Mouse (Mus musculus) embryonic facial prominence, embryonic 14.5 days (tissue): ENCODE measurements around the gene Cmtm8. TPM values are rescaled to one million over a fixed set of nuclear protein-coding genes. Genes with fewer than 3 reads are reported as not detected.
A peak's percentile ranks its signal among the peaks of the same experiment; 100 is the strongest.

Source experiments
- ATAC-seq: fragments of 200-750 bp; cut with Nextera tagmentation; 2 replicates; pipeline ENCODE4 v1.8.0; 2017; ENCODE audit warnings: low read depth, moderate number of reproducible peaks, moderate TSS enrichment
- DNase-seq: peaks from one replicate; pipeline ENCODE4 v3.0.0-alpha.2; 2015; ENCODE audit warnings: low spot score
- H3K27ac ChIP-seq: fragments of 300-500 bp; sonication (generic); replicated peaks from 2 replicates; pipeline ENCODE4 v1.5.1; 2014; ENCODE audit warnings: low read depth, mild to moderate bottlenecking, low read length, moderate library complexity
- H3K27me3 ChIP-seq: fragments of 300-500 bp; sonication (generic); replicated peaks from 2 replicates; pipeline ENCODE4 v1.6.1; 2014; ENCODE audit warnings: low read length; ENCODE audit not compliant: control insufficient read depth, insufficient read depth
- H3K36me3 ChIP-seq: fragments of 300-500 bp; sonication (generic); 2 replicates; pipeline ENCODE4 v1.6.1; 2014; ENCODE audit warnings: low read length, mixed read lengths; ENCODE audit not compliant: control insufficient read depth, insufficient read depth
- H3K4me1 ChIP-seq: fragments of 300-500 bp; sonication (generic); 2 replicates; pipeline ENCODE4 v1.6.1; 2014; ENCODE audit warnings: antibody characterized with exemption, low read length; ENCODE audit not compliant: control insufficient read depth, insufficient read depth
- H3K4me2 ChIP-seq: fragments of 300-500 bp; sonication (generic); 2 replicates; pipeline ENCODE4 v1.6.1; 2014; ENCODE audit warnings: low read depth, mild to moderate bottlenecking, low read length, moderate library complexity, mixed read lengths
- H3K4me3 ChIP-seq: fragments of 300-500 bp; sonication (generic); 2 replicates; pipeline ENCODE4 v1.5.1; 2014; ENCODE audit warnings: low read depth, mild to moderate bottlenecking, low read length
- H3K9ac ChIP-seq: fragments of 300-500 bp; sonication (generic); 2 replicates; pipeline ENCODE4 v1.6.1; 2014; ENCODE audit warnings: low read depth, mild to moderate bottlenecking, low read length, moderate library complexity, mixed read lengths
- H3K9me3 ChIP-seq: fragments of 300-500 bp; sonication (generic); 2 replicates; pipeline ENCODE4 v1.6.1; 2016; ENCODE audit warnings: low read length; ENCODE audit not compliant: control insufficient read depth
- WGBS: fragments of 180-500 bp; shearing (Covaris S2); extraction: QIAGEN DNeasy Blood & Tissue Kit; methylation state at CpG from one replicate; pipeline ENCODE4 v1.1.7; 2014; 5-methylcytosine and 5-hydroxymethylcytosine counted together
- polyA plus RNA-seq: library from polyadenylated mRNA; unstranded; fragments of >200 nt; fragmentation: Nextera tagmentation; extraction: Ambion mirVana; gene quantifications from 2 replicates; pipeline ENCODE4 v1.2.1, GENCODE M21; 2014

Gene Cmtm8
- 16.9 and 18.6 TPM in 2 replicates for polyA plus RNA-seq

DNA sequence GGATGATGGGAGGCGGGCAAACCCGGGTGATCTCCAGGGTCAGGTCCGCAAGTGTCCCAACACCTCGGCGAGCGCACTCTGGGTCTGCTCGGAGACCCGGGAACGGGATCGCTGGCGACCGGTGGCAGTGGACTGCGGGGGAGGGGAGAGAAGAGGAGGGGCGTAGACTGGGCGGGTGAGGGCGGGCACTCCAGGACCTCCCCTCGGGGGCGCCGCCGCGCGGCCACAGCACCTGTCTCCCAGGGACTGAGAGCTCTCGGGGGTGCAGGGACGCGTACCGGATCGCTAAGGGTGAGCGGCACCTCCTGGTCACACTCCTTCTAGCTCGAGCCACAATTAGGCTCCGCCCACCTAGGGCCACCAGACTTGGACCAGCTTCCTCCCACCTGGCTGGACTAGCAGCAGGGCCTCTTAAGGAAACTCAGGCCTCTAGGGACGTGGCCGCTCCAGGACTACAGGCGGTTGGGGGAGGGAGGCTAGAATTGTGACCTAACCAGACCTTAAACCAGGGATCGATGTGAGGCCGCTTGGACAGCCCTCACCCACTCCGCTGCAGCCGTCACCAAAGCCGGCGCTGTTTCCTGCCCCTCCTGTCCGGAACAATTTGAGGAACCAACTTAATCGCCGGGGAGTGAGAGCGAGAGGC, at the start of gene Cmtm8:
Cmtm8 (minus strand) TSS at position 140 of the 646 bp plus-strand sequence.
- peaks cover 12% of the 10 kb centered on the region for H3K27me3 ChIP-seq
- peaks cover 3% of the 10 kb centered on the region; the same call in 1 of the 2 replicates for H3K4me1 ChIP-seq
- DNase-seq (peak; percentile 75), ATAC-seq (peak; percentile 92)
- 1% methylated on average over 19 of the region's 43 CpGs for WGBS
- peak within 1 kb of the TSS; percentile 72 for H3K9ac ChIP-seq
- no peaks in the 10 kb centered on the region for H3K36me3 ChIP-seq
- peak within 1 kb of the TSS; percentile 70 for H3K4me3 ChIP-seq
- no peaks in the 10 kb centered on the region for H3K9me3 ChIP-seq
- no peak within 1 kb of the TSS for H3K27ac ChIP-seq
- peak within 1 kb of the TSS; percentile 99 for H3K4me2 ChIP-seq

DNA sequence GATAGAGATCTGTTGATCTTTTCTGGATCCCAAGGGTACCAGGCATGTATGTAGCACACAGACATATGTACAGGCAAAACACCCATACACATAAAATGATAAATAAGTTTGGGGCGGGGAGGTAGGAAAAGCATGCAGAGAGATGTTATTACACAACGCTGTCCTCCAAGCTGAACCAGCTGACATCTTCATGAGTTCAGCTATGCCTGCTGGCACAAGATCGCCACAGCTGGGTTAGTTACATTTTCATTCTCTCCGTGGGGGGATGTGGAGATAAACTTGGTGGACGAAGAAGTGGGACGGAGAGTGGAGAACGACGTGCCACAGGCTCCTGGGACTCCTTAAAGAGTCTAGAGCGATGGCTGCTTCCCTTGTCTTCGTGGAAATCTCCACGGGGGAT, 49.0 kb upstream of the Cmtm8 start:
- no peak overlapping the region for H3K9ac ChIP-seq
- H3K27ac ChIP-seq, result no peak overlapping the region
- WGBS, result 72% methylated on average over 11 of the region's 11 CpGs
- no peaks in the 10 kb centered on the region for H3K36me3 ChIP-seq
- H3K4me3 ChIP-seq, result no peak overlapping the region
- H3K9me3 ChIP-seq, result peaks cover 3% of the 10 kb centered on the region; the same call in 1 of the 2 replicates
- H3K27me3 ChIP-seq, result no peaks in the 10 kb centered on the region
- DNase-seq (no peak), ATAC-seq (no peak)
- H3K4me1 ChIP-seq, result no peaks in the 10 kb centered on the region
- no peak overlapping the region for H3K4me2 ChIP-seq

- H3K4me1 ChIP-seq, result no peaks in the 10 kb centered on the region
- no peak for DNase-seq
- H3K4me3 ChIP-seq, result no peak overlapping the region
- WGBS, result 30% methylated on average over 7 of the region's 7 CpGs
- H3K4me2 ChIP-seq, result no peak overlapping the region
- H3K27me3 ChIP-seq, result no peaks in the 10 kb centered on the region
- ATAC-seq, result no peak
- no peaks in the 10 kb centered on the region for H3K36me3 ChIP-seq
- H3K9ac ChIP-seq, result no peak overlapping the region
- H3K9me3 ChIP-seq, result peaks cover 3% of the 10 kb centered on the region; the same call in 1 of the 2 replicates
- no peak overlapping the region for H3K27ac ChIP-seq
Observed at GRCm38 (mm10) chr9:114890377-114890776, 46.4 kb upstream of the Cmtm8 start.

GRCm38 (mm10) chr9:114888856-114889407, 45.0 kb upstream of the Cmtm8 start:
- no peak for ATAC-seq
- WGBS, result 86% methylated on average over 5 of the region's 5 CpGs
- no peak overlapping the region for H3K4me2 ChIP-seq
- no peak overlapping the region for H3K27ac ChIP-seq
- H3K36me3 ChIP-seq, result no peaks in the 10 kb centered on the region
- H3K9ac ChIP-seq, result no peak overlapping the region
- H3K4me1 ChIP-seq, result no peaks in the 10 kb centered on the region
- no peak overlapping the region for H3K4me3 ChIP-seq
- DNase-seq, result no peak
- peaks cover 3% of the 10 kb centered on the region; the same call in 1 of the 2 replicates for H3K9me3 ChIP-seq
- H3K27me3 ChIP-seq, result no peaks in the 10 kb centered on the region

GRCm38 (mm10) chr9:114887699-114888098, 43.7 kb upstream of the Cmtm8 start:
- Histone ChIP-seq H3K4me1 (no peaks in the 10 kb centered on the region), H3K4me2 (no peak overlapping the region), H3K9me3 (peaks cover 3% of the 10 kb centered on the region; the same call in 1 of the 2 replicates), H3K9ac (no peak overlapping the region), H3K36me3 (no peaks in the 10 kb centered on the region), H3K27me3 (no peaks in the 10 kb centered on the region), H3K4me3 (no peak overlapping the region), H3K27ac (no peak overlapping the region)
- no peak for ATAC-seq
- WGBS, result 90% methylated on average over 3 of the region's 3 CpGs
- DNase-seq, result peak; percentile 59

- H3K9ac ChIP-seq, result no peak overlapping the region
- H3K4me2 ChIP-seq, result peak overlapping the region; percentile 28; the same call in 1 of the 2 replicates
- H3K36me3 ChIP-seq, result no peaks in the 10 kb centered on the region
- no peaks in the 10 kb centered on the region for H3K4me1 ChIP-seq
- H3K27ac ChIP-seq, result no peak overlapping the region; the same call in 1 of the 2 replicates
- ATAC-seq (peak; percentile 85), DNase-seq (peak; percentile 81)
- H3K27me3 ChIP-seq, result no peaks in the 10 kb centered on the region
- WGBS, result 19% methylated on average over 8 of the region's 8 CpGs
- H3K4me3 ChIP-seq, result no peak overlapping the region
- H3K9me3 ChIP-seq, result peaks cover 3% of the 10 kb centered on the region; the same call in 1 of the 2 replicates
Observed at GRCm38 (mm10) chr9:114885991-114886662, 42.2 kb upstream of the Cmtm8 start.

DNA sequence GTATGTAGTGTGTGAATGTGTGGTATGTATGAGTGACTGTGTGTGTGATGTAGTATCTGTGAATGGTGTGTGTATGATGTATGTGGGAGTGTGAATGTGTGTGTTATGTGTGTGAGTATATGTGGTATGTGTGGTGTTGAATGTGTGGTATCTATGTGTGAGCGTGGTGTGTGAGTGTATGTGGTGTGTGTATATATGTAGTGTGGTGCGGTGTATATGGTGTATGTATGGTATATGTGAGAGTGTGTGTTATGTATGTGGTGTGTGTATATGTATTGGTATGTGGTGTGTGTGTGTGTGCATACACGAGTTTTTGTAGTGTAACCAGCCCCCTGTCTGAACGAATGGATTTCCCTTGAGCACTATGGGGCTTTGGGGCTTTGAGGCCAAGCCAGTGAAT, 41.6 kb upstream of the Cmtm8 start:
- Histone ChIP-seq H3K9me3 (peaks cover 3% of the 10 kb centered on the region; the same call in 1 of the 2 replicates), H3K9ac (no peak overlapping the region), H3K4me1 (no peaks in the 10 kb centered on the region), H3K27me3 (no peaks in the 10 kb centered on the region), H3K36me3 (no peaks in the 10 kb centered on the region), H3K4me3 (no peak overlapping the region), H3K27ac (no peak overlapping the region; the same call in 1 of the 2 replicates), H3K4me2 (no peak overlapping the region)
- DNase-seq (no peak), ATAC-seq (0 out of 2 replicates have a peak, but pooled peaks have one; percentile 10)
- WGBS, result 69% methylated on average over 4 of the region's 4 CpGs

GRCm38 (mm10) chr9:114881977-114882376, 38.0 kb upstream of the Cmtm8 start:
- no peak overlapping the region for H3K4me3 ChIP-seq
- H3K27ac ChIP-seq, result no peak overlapping the region
- 73% methylated on average over 2 of the region's 2 CpGs for WGBS
- no peak overlapping the region for H3K9ac ChIP-seq
- ATAC-seq (no peak), DNase-seq (no peak)
- no peaks in the 10 kb centered on the region for H3K9me3 ChIP-seq
- no peaks in the 10 kb centered on the region for H3K27me3 ChIP-seq
- no peaks in the 10 kb centered on the region for H3K4me1 ChIP-seq
- no peak overlapping the region for H3K4me2 ChIP-seq
- no peaks in the 10 kb centered on the region for H3K36me3 ChIP-seq
